Mouse (Mus musculus): ENCODE results near the gene Smc1b.

Smc1b gene

GRCm38 (mm10) chr15:85016951-85017664 is 114.7 kb downstream of the Smc1b start, which contains the start of gene Upk3a:
TSS of gene Upk3a (plus strand) at chr15:85017141.
- peak; percentile 66 to 72 for DNase-seq

- peak in 1 of 2 experiments; percentile 48 for DNase-seq
These were observed 116.0 kb downstream of the Smc1b start for GRCm38 (mm10) chr15:85015771-85016170.
